Mouse (Mus musculus): Measurements from ENCODE around the gene Hoxb9. TPM values are rescaled to one million over a fixed set of nuclear protein-coding genes. Genes with fewer than 3 reads are reported as not detected.

Gene Hoxb9
- total and polyA plus RNA-seq, 2 experiments: not detected

DNA sequence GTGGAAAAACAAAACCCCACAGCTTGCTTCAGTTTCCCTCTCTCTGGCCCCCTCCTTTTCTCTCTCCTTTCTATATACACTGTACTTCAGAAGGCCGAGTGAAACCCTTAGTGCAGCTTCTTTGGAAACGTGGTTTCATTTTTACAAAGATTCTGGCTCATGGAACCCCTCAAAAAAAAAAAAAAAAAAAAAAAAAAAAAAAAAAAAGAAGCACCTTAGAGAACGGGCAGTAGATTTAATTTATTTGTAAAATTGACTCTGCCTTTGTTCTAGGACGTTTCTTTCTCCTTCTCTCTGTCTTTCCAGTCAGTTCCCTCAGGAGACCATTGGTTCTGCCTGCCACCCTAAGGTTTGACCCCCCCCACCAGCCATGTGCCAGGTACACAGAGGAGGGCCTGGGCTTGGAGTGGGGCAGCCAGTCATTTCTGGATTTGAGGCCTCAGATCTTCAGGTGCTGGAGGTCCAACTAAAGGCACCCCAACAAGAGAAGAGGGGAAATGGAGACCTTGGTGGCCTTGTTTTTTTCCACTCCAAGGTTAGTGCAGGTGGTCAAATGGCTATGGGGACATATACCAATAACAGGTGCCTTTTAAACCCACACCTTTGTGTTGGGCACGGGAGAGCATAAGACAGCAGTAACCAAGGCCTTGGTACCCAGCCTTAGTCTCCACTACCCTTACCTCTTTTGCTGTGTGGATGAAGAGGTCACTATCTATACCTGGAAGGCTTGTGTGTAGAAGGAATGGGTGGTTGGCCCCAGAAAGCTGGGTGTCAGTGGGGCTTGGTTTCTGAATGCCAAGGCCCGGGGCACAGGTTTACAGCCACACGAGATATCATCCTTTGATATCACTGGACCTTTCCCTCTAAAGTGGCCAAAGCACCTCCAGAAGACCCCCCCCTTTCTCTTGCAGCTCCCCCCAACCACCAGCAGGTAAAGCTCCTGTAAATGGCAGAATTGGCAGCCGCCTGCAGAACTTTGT, 9.4 kb downstream of the Hoxb9 start:
- WGBS: 27% methylated on average over 8 of the region's 8 CpGs
- H3K36me3 ChIP-seq (ENCODE audit: control insufficient read depth, insufficient read depth, low read length): no peaks in the 10 kb centered on the region
- H3K9ac ChIP-seq (ENCODE audit: low read depth, low read length): no peak overlapping the region
- no peak overlapping the region for H3K27ac ChIP-seq (replicated peaks; ENCODE audit: insufficient read depth, low read depth, low read length)
- peaks cover 39% of the 10 kb centered on the region for H3K27me3 ChIP-seq (ENCODE audit: control insufficient read depth, insufficient read depth, low read length)
- H3K4me1 ChIP-seq (ENCODE audit: control insufficient read depth, insufficient read depth, low read length): peaks cover 3% of the 10 kb centered on the region; the same call in 1 of the 2 replicates
- no peak for DNase-seq (ENCODE audit: extremely low read depth, low read depth, low spot score)
- H3K4me3 ChIP-seq (ENCODE audit: insufficient read depth, low read depth, low read length): no peak overlapping the region
- TF ChIP-seq CTCF (IDR thresholded peaks at IDR 0.05; ENCODE audit: low read depth, low read length): no peak
- no peak for TF ChIP-seq POLR2A (IDR thresholded peaks at IDR 0.05; ENCODE audit: extremely low read depth, insufficient read depth, low read length)
- no peaks in the 10 kb centered on the region for H3K79me2 ChIP-seq (ENCODE audit: control insufficient read depth, insufficient read depth, low read length)

DNA sequence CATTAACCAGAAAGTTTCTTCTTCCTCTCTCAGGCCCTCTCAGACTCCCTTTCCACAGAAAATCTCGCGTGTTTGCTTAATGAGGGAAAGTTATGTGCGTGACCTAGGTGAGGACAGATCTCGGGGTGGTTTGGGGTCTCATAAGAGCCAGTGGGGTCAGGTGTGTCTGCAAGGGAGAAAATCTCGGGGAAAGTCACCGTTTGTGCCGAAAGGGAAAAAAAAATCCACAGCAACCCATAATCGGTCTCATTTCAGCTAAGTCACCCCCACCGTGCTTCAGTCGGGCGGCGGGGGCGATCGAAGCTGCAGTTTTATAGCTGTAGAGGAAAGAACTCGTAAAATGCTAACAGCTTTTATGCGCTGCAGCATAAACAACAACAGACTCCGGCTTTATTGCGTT, 10.1 kb downstream of the Hoxb9 start:
- WGBS: 20% methylated on average over 18 of the region's 18 CpGs
- no peak for DNase-seq (ENCODE audit: extremely low read depth, low read depth, low spot score)
- peaks cover 3% of the 10 kb centered on the region; the same call in 1 of the 2 replicates for H3K4me1 ChIP-seq (ENCODE audit: control insufficient read depth, insufficient read depth, low read length)
- no peak overlapping the region for H3K27ac ChIP-seq (replicated peaks; ENCODE audit: insufficient read depth, low read depth, low read length)
- no peaks in the 10 kb centered on the region for H3K79me2 ChIP-seq (ENCODE audit: control insufficient read depth, insufficient read depth, low read length)
- TF ChIP-seq CTCF (IDR thresholded peaks at IDR 0.05; ENCODE audit: low read depth, low read length) (no peak), POLR2A (IDR thresholded peaks at IDR 0.05; ENCODE audit: extremely low read depth, insufficient read depth, low read length) (no peak)
- H3K27me3 ChIP-seq (ENCODE audit: control insufficient read depth, insufficient read depth, low read length): peaks cover 39% of the 10 kb centered on the region
- H3K4me3 ChIP-seq (ENCODE audit: insufficient read depth, low read depth, low read length): no peak overlapping the region
- no peak overlapping the region for H3K9ac ChIP-seq (ENCODE audit: low read depth, low read length)
- no peaks in the 10 kb centered on the region for H3K36me3 ChIP-seq (ENCODE audit: control insufficient read depth, insufficient read depth, low read length)

DNA sequence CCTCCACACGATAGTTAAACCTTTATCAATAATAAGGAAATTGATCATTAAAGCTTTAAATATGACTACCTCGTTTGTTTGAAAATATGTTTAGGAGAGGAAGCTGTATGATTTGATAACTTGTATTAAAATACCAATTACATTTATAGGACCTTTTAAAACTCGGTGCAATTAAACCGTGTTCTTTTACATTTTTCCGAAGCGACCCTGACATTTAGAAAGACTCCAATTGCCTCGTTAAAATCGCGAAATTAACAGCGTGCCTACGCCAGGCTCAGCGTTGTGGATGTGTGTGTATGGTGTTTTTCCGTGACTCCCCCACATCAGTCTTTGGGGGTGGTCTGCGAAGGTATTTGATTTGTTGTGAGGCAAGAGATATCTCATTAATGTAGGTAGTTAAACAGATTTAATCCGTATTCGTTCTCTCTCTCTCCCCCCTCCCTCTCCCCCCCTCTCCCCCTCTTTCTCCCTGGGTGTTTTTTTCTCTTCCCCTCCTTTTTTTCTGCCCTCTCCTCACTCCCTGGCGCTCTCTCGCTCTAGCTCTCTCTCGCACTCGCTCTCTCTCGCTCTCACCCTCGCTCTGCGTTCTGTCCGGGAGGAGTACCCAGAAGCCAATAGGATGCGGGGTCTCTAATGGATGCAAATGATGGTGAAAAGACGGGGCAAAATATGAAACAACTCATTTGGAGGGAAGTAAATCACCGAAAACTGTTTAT, 10.8 kb downstream of the Hoxb9 start, which contains the start of gene Hoxb8:
Hoxb8 (plus strand) TSS at position 51 of the 716 bp plus-strand sequence.
- no peak within 1 kb of the TSS for H3K9ac ChIP-seq (ENCODE audit: low read depth, low read length)
- H3K4me1 ChIP-seq (ENCODE audit: control insufficient read depth, insufficient read depth, low read length): peaks cover 3% of the 10 kb centered on the region; the same call in 1 of the 2 replicates
- no peaks in the 10 kb centered on the region for H3K36me3 ChIP-seq (ENCODE audit: control insufficient read depth, insufficient read depth, low read length)
- 10% methylated on average over 27 of the region's 27 CpGs for WGBS
- H3K4me3 ChIP-seq (ENCODE audit: insufficient read depth, low read depth, low read length): no peak within 1 kb of the TSS
- H3K27ac ChIP-seq (replicated peaks; ENCODE audit: insufficient read depth, low read depth, low read length): no peak within 1 kb of the TSS
- TF ChIP-seq CTCF (IDR thresholded peaks at IDR 0.05; ENCODE audit: low read depth, low read length) (no peak), POLR2A (IDR thresholded peaks at IDR 0.05; ENCODE audit: extremely low read depth, insufficient read depth, low read length) (no peak)
- no peak for DNase-seq (ENCODE audit: extremely low read depth, low read depth, low spot score)
- H3K79me2 ChIP-seq (ENCODE audit: control insufficient read depth, insufficient read depth, low read length): no peaks in the 10 kb centered on the region
- H3K27me3 ChIP-seq (ENCODE audit: control insufficient read depth, insufficient read depth, low read length): peaks cover 40% of the 10 kb centered on the region

- Histone ChIP-seq H3K27me3 (ENCODE audit: control insufficient read depth, insufficient read depth, low read length) (peaks cover 44% of the 10 kb centered on the region), H3K27ac (replicated peaks; ENCODE audit: insufficient read depth, low read depth, low read length) (no peak overlapping the region), H3K36me3 (ENCODE audit: control insufficient read depth, insufficient read depth, low read length) (no peaks in the 10 kb centered on the region), H3K79me2 (ENCODE audit: control insufficient read depth, insufficient read depth, low read length) (no peaks in the 10 kb centered on the region), H3K4me1 (ENCODE audit: control insufficient read depth, insufficient read depth, low read length) (peaks cover 3% of the 10 kb centered on the region; the same call in 1 of the 2 replicates), H3K4me3 (ENCODE audit: insufficient read depth, low read depth, low read length) (no peak overlapping the region), H3K9ac (ENCODE audit: low read depth, low read length) (no peak overlapping the region)
- TF ChIP-seq POLR2A (IDR thresholded peaks at IDR 0.05; ENCODE audit: extremely low read depth, insufficient read depth, low read length) (no peak), CTCF (IDR thresholded peaks at IDR 0.05; ENCODE audit: low read depth, low read length) (no peak)
- no peak for DNase-seq (ENCODE audit: extremely low read depth, low read depth, low spot score)
- WGBS: 8% methylated on average over 49 of the region's 49 CpGs
These were observed 11.7 kb downstream of the Hoxb9 start for GRCm38 (mm10) chr11:96282795-96283430.

- Histone ChIP-seq H3K27me3 (ENCODE audit: control insufficient read depth, insufficient read depth, low read length) (peaks cover 41% of the 10 kb centered on the region), H3K4me3 (ENCODE audit: insufficient read depth, low read depth, low read length) (peak overlapping the region; percentile 54), H3K79me2 (ENCODE audit: control insufficient read depth, insufficient read depth, low read length) (no peaks in the 10 kb centered on the region), H3K4me1 (ENCODE audit: control insufficient read depth, insufficient read depth, low read length) (peaks cover 3% of the 10 kb centered on the region; the same call in 1 of the 2 replicates), H3K27ac (replicated peaks; ENCODE audit: insufficient read depth, low read depth, low read length) (no peak overlapping the region), H3K9ac (ENCODE audit: low read depth, low read length) (peak overlapping the region; percentile 42), H3K36me3 (ENCODE audit: control insufficient read depth, insufficient read depth, low read length) (no peaks in the 10 kb centered on the region)
- 2% methylated on average over 49 of the region's 49 CpGs for WGBS
- peak; percentile 30; the same call in 1 of the 2 replicates for TF ChIP-seq CTCF (IDR thresholded peaks at IDR 0.05; ENCODE audit: low read depth, low read length)
- TF ChIP-seq POLR2A (IDR thresholded peaks at IDR 0.05; ENCODE audit: extremely low read depth, insufficient read depth, low read length): no peak
- no peak for DNase-seq (ENCODE audit: extremely low read depth, low read depth, low spot score)
These were observed 12.9 kb downstream of the Hoxb9 start for GRCm38 (mm10) chr11:96284041-96284749.
